Mouse (Mus musculus) hindbrain, embryonic 12.5 days (tissue): ENCODE data around the gene Apol7e. TPM values are rescaled to one million over a fixed set of nuclear protein-coding genes. Genes with fewer than 3 reads are reported as not detected.

ENCODE experiments used
- ATAC-seq: fragments of 200-750 bp; cut with Nextera tagmentation; 2 replicates; pipeline ENCODE4 v1.8.0; 2017; ENCODE audit warnings: moderate TSS enrichment; ENCODE audit not compliant: low FRiP score
- H3K27ac ChIP-seq: fragments of 300-500 bp; sonication (generic); 2 replicates; pipeline ENCODE4 v1.5.1; 2016; ENCODE audit warnings: mild to moderate bottlenecking
- H3K27me3 ChIP-seq: fragments of 300-500 bp; sonication (generic); 2 replicates; pipeline ENCODE4 v1.6.1; 2016; ENCODE audit warnings: mild to moderate bottlenecking
- H3K36me3 ChIP-seq: fragments of 300-500 bp; sonication (generic); 2 replicates; pipeline ENCODE4 v1.6.1; 2016; ENCODE audit warnings: mild to moderate bottlenecking
- H3K4me1 ChIP-seq: fragments of 300-500 bp; sonication (generic); 2 replicates; pipeline ENCODE4 v1.6.1; 2016
- H3K4me2 ChIP-seq: fragments of 300-500 bp; sonication (generic); replicated peaks from 2 replicates; pipeline ENCODE4 v1.6.1; 2016; ENCODE audit warnings: mild to moderate bottlenecking
- H3K4me3 ChIP-seq: fragments of 300-500 bp; sonication (generic); 2 replicates; pipeline ENCODE4 v1.5.1; 2016; ENCODE audit warnings: mild to moderate bottlenecking
- H3K9ac ChIP-seq: fragments of 300-500 bp; sonication (generic); 2 replicates; pipeline ENCODE4 v1.6.1; 2016; ENCODE audit warnings: mild to moderate bottlenecking, moderate library complexity
- H3K9me3 ChIP-seq: fragments of 300-500 bp; sonication (generic); replicated peaks from 2 replicates; pipeline ENCODE4 v1.6.1; 2016; ENCODE audit warnings: mild to moderate bottlenecking
- WGBS: fragments of 180-500 bp; shearing (Covaris S2); methylation state at CpG from one replicate; pipeline ENCODE4 v1.1.7; 2016; 5-methylcytosine and 5-hydroxymethylcytosine counted together
- polyA plus RNA-seq: library from polyadenylated mRNA; unstranded; fragments of >200 nt; fragmentation: Nextera tagmentation; extraction: Ambion mirVana; gene quantifications from 2 replicates; pipeline ENCODE4 v1.2.1, GENCODE M21; 2016

The Apol7e gene
- polyA plus RNA-seq, 1 experiment from 2014 or later, result not detected

GRCm38 (mm10) chr15:77763702-77764101 lies 65.0 kb downstream of the Apol7e start:
- Histone ChIP-seq H3K4me2 (no peak overlapping the region), H3K9ac (no peak overlapping the region), H3K36me3 (peaks cover 87% of the 10 kb centered on the region), H3K4me3 (no peak overlapping the region), H3K27me3 (no peaks in the 10 kb centered on the region), H3K27ac (no peak overlapping the region), H3K9me3 (no peaks in the 10 kb centered on the region), H3K4me1 (no peaks in the 10 kb centered on the region)
- WGBS, result 95% methylated on average over 11 of the region's 11 CpGs
- ATAC-seq, result no peak

- Histone ChIP-seq H3K27ac (no peak overlapping the region), H3K9me3 (no peaks in the 10 kb centered on the region), H3K4me2 (no peak overlapping the region), H3K4me3 (no peak overlapping the region), H3K27me3 (no peaks in the 10 kb centered on the region), H3K4me1 (no peaks in the 10 kb centered on the region), H3K36me3 (peaks cover 95% of the 10 kb centered on the region), H3K9ac (no peak overlapping the region)
- WGBS, result 90% methylated on average over 13 of the region's 13 CpGs
- ATAC-seq, result no peak
Measured at GRCm38 (mm10) chr15:77764391-77765006, 65.8 kb downstream of the Apol7e start.

GRCm38 (mm10) chr15:77765484-77766093 lies 66.9 kb downstream of the Apol7e start:
- Histone ChIP-seq H3K4me3 (no peak overlapping the region), H3K27ac (no peak overlapping the region), H3K9me3 (no peaks in the 10 kb centered on the region), H3K9ac (peak overlapping the region; percentile 18; the same call in 1 of the 2 replicates), H3K4me1 (no peaks in the 10 kb centered on the region), H3K4me2 (no peak overlapping the region), H3K27me3 (no peaks in the 10 kb centered on the region), H3K36me3 (peaks cover 99% of the 10 kb centered on the region)
- no peak for ATAC-seq
- WGBS, result 94% methylated on average over 16 of the region's 16 CpGs

- no peaks in the 10 kb centered on the region for H3K4me1 ChIP-seq
- no peak for ATAC-seq
- no peaks in the 10 kb centered on the region for H3K27me3 ChIP-seq
- no peak overlapping the region for H3K4me2 ChIP-seq
- no peak overlapping the region for H3K27ac ChIP-seq
- WGBS, result 94% methylated on average over 11 of the region's 11 CpGs
- H3K9me3 ChIP-seq, result no peaks in the 10 kb centered on the region
- H3K4me3 ChIP-seq, result no peak overlapping the region
- H3K9ac ChIP-seq, result no peak overlapping the region
- peaks cover 100% of the 10 kb centered on the region for H3K36me3 ChIP-seq
Measured at GRCm38 (mm10) chr15:77766981-77767380, 68.3 kb downstream of the Apol7e start.

Other genes with a start within 250 kb of the Apol7e start
- not detected in 2 replicates for gene Apol10a, start 221.8 kb upstream of the Apol7e start, polyA plus RNA-seq
- gene Apol11a, start 190.6 kb upstream of the Apol7e start, polyA plus RNA-seq, result not detected in 2 replicates
- gene Apol7c, start 165.5 kb upstream of the Apol7e start, polyA plus RNA-seq, result not detected in 2 replicates
- not detected in 2 replicates for gene 1700025B11Rik, start 137.0 kb upstream of the Apol7e start, polyA plus RNA-seq
- gene Apol10b, start 102.7 kb upstream of the Apol7e start, polyA plus RNA-seq, result 0.09 and 0.21 TPM in 2 replicates
- gene Gm36245, start 99.6 kb upstream of the Apol7e start, polyA plus RNA-seq, result not detected in 2 replicates
- not detected in 2 replicates for gene Apol11b, start 55.6 kb upstream of the Apol7e start, polyA plus RNA-seq
- gene Apol9b, start 30.2 kb downstream of the Apol7e start, polyA plus RNA-seq, result not detected in 2 replicates
- 0.22 and 0.47 TPM in 2 replicates for gene Apol8, start 58.1 kb downstream of the Apol7e start, polyA plus RNA-seq
- 32.0 and 33.5 TPM in 2 replicates for gene Myh9, start 143.3 kb downstream of the Apol7e start, polyA plus RNA-seq
- 191 and 206 TPM in 2 replicates for gene Txn2, start 230.1 kb downstream of the Apol7e start, polyA plus RNA-seq